Mouse (Mus musculus): ENCODE data around the gene Pirb. TPM values are rescaled to one million over a fixed set of nuclear protein-coding genes. Genes with fewer than 3 reads are reported as not detected.

Gene Pirb
- polyA plus RNA-seq, 1 experiment, result 20.0 TPM

DNA sequence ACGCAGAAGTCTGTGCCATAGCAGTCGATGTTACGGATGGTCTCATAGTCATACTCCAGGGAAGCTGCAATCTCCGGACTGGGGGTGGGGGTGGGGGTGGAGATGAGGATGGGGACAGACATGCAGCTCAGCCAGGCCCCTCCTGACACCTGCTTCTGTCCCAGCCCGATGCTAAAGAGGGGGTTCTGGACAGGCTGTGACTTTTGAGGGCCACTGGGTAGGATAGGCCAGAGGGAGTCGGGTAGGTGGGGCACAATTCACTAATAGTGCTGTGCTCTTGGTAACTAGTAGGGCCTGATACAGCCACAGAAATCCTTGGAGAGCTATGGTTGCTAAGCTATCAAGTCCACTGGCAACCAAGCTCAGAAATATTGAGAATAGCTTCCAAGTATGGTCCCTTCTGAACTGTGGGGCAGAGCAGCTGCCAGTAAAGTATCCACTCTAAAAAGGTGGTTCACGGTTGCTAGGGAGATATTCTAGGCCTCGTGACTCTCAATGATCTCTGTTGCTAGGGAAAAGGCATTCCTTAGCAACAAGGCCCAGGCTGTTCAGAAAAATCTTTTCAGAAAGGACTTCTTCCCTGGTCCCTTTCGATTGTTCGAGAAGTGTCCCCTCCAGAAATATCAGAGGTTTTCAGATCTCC, 36.2 kb downstream of the Pirb start:
- H3K36me3 ChIP-seq (ENCODE audit: control insufficient read depth, insufficient read depth, low read length), result no peaks in the 10 kb centered on the region
- WGBS, result 95% methylated on average over 10 of the region's 10 CpGs
- no peak for TF ChIP-seq POLR2A (IDR thresholded peaks at IDR 0.05; ENCODE audit: control insufficient read depth, extremely low read depth, insufficient read depth, low read length, poor library complexity)
- TF ChIP-seq CTCF (IDR thresholded peaks at IDR 0.05; ENCODE audit: borderline replicate concordance, control insufficient read depth, extremely low read depth, insufficient read depth, low read length, poor library complexity), result no peak
- H3K27ac ChIP-seq (ENCODE audit: control insufficient read depth, insufficient read depth, low read length), result no peak overlapping the region
- H3K4me1 ChIP-seq (replicated peaks; ENCODE audit: control insufficient read depth, insufficient read depth, low read length), result no peaks in the 10 kb centered on the region
- no peak for DNase-seq
- no peak overlapping the region for H3K4me3 ChIP-seq (ENCODE audit: control insufficient read depth, insufficient read depth, low read length)
- H3K27me3 ChIP-seq (ENCODE audit: control insufficient read depth, insufficient read depth, low read length), result no peaks in the 10 kb centered on the region

DNA sequence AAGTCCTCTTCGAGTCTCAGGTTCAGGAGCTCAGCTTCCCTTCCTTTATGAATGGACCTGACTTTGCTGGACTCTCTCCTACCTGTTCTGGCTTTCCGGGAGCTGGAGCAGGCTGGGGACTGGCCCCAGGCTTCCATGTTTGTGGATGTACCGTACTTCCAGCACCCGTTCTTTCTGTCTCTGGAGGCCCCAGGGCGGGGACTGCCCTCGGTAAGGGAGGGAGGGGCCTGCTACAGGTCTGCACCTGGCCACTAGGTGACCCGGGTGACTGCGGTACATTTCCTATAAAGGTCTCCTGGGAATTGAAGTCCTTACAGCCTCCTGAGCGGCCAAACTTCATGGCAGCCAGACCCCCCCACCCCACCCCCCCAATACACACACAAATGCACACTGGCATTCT, 42.8 kb downstream of the Pirb start, which contains the start of gene Tmc4:
Tmc4 (minus strand) TSS at position 212 of the 400 bp plus-strand sequence.
- no peak within 1 kb of the TSS for H3K27ac ChIP-seq (ENCODE audit: control insufficient read depth, insufficient read depth, low read length)
- DNase-seq, result no peak
- no peak within 1 kb of the TSS for H3K4me3 ChIP-seq (ENCODE audit: control insufficient read depth, insufficient read depth, low read length)
- TF ChIP-seq CTCF (IDR thresholded peaks at IDR 0.05; ENCODE audit: borderline replicate concordance, control insufficient read depth, extremely low read depth, insufficient read depth, low read length, poor library complexity) (no peak), POLR2A (IDR thresholded peaks at IDR 0.05; ENCODE audit: control insufficient read depth, extremely low read depth, insufficient read depth, low read length, poor library complexity) (no peak)
- no peaks in the 10 kb centered on the region for H3K27me3 ChIP-seq (ENCODE audit: control insufficient read depth, insufficient read depth, low read length)
- H3K36me3 ChIP-seq (ENCODE audit: control insufficient read depth, insufficient read depth, low read length), result no peaks in the 10 kb centered on the region
- 92% methylated on average over 9 of the region's 9 CpGs for WGBS
- peaks cover 4% of the 10 kb centered on the region; the same call in 1 of the 2 replicates for H3K4me1 ChIP-seq (replicated peaks; ENCODE audit: control insufficient read depth, insufficient read depth, low read length)

DNA sequence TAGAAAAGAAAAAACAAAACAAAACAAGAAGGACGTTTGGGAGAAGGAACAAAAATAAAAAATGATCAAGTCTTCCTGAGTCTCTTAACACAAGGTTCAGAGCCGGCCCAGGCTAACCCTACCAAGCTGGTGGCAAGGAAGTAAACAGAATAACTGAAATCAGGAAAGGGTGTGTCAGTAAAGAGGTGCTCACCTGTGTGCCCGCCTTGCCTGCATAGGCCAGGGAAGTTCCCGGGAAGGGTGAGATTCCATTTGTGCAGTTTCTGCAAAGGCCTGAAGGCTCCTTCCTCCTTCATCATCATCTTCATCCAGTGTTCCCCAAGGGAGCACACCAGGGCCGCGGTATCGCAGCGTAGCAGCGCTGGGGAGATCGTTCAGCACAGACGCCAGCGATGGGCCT, 43.8 kb downstream of the Pirb start:
- H3K4me3 ChIP-seq (ENCODE audit: control insufficient read depth, insufficient read depth, low read length), result no peak overlapping the region
- no peak for DNase-seq
- no peak overlapping the region for H3K27ac ChIP-seq (ENCODE audit: control insufficient read depth, insufficient read depth, low read length)
- no peak for TF ChIP-seq POLR2A (IDR thresholded peaks at IDR 0.05; ENCODE audit: control insufficient read depth, extremely low read depth, insufficient read depth, low read length, poor library complexity)
- no peaks in the 10 kb centered on the region for H3K27me3 ChIP-seq (ENCODE audit: control insufficient read depth, insufficient read depth, low read length)
- peaks cover 4% of the 10 kb centered on the region; the same call in 1 of the 2 replicates for H3K4me1 ChIP-seq (replicated peaks; ENCODE audit: control insufficient read depth, insufficient read depth, low read length)
- 93% methylated on average over 12 of the region's 12 CpGs for WGBS
- no peaks in the 10 kb centered on the region for H3K36me3 ChIP-seq (ENCODE audit: control insufficient read depth, insufficient read depth, low read length)

DNA sequence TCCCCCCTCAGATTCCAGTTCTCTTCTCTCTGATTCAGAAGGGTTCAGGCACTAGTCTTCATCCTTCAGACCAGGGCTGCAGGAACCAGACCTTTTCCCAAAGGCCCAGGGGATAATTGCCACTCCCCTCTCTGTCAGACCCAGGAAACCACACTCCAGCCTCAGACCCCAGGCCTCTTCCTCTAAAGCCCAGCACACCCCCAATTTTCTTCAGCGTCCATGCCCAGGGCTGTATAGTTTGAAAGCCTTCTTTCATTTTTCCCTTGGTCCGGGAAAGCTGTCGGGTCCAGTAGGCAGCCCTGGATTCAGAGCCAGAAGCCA, 45.0 kb downstream of the Pirb start:
- Histone ChIP-seq H3K4me3 (ENCODE audit: control insufficient read depth, insufficient read depth, low read length) (no peak overlapping the region), H3K36me3 (ENCODE audit: control insufficient read depth, insufficient read depth, low read length) (no peaks in the 10 kb centered on the region), H3K4me1 (replicated peaks; ENCODE audit: control insufficient read depth, insufficient read depth, low read length) (peaks cover 4% of the 10 kb centered on the region; the same call in 1 of the 2 replicates), H3K27ac (ENCODE audit: control insufficient read depth, insufficient read depth, low read length) (no peak overlapping the region), H3K27me3 (ENCODE audit: control insufficient read depth, insufficient read depth, low read length) (no peaks in the 10 kb centered on the region)
- TF ChIP-seq POLR2A (IDR thresholded peaks at IDR 0.05; ENCODE audit: control insufficient read depth, extremely low read depth, insufficient read depth, low read length, poor library complexity) (no peak), CTCF (IDR thresholded peaks at IDR 0.05; ENCODE audit: borderline replicate concordance, control insufficient read depth, extremely low read depth, insufficient read depth, low read length, poor library complexity) (no peak)
- DNase-seq, result no peak
- whole genome bisulfite sequencing, result 69% methylated on average over 3 of the region's 3 CpGs

DNA sequence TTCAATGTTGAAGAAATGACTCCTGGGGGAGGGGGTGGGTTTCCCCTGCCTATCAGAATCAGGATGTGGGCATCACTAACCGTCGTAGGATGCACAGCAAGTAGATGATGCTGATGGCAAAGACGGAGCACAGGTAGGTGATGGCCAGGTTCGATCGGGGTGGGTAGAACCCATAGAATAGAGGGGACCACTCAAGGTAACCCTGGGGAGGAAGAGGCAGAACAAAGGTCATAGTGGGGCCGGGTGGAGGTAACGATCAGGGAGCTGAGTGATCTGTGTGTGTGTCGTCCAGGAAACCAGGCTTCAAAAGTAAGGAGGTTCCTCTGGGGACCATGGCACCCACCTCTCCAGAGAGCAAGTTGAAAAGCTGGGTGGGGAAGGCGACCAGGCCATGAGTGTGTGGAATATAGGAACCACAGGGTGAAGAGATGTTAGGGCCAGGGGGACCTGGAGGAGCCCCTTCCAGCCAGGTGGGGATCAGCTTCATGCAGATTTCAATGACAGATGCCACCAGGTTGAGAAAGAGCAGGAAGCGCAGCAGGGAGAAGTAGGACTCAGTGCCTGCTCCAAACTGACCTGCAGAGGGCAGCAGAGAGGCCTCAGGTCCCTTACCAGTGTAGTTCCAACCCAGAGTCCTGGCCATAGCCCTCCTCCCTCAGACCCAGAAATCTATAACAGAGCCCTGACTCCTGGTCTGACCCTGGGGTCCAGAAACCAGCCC, 45.5 kb downstream of the Pirb start:
- Histone ChIP-seq H3K4me3 (ENCODE audit: control insufficient read depth, insufficient read depth, low read length) (no peak overlapping the region), H3K27me3 (ENCODE audit: control insufficient read depth, insufficient read depth, low read length) (no peaks in the 10 kb centered on the region), H3K36me3 (ENCODE audit: control insufficient read depth, insufficient read depth, low read length) (no peaks in the 10 kb centered on the region), H3K27ac (ENCODE audit: control insufficient read depth, insufficient read depth, low read length) (no peak overlapping the region), H3K4me1 (replicated peaks; ENCODE audit: control insufficient read depth, insufficient read depth, low read length) (peaks cover 4% of the 10 kb centered on the region; the same call in 1 of the 2 replicates)
- WGBS, result 71% methylated on average over 10 of the region's 10 CpGs
- DNase-seq, result peak; percentile 81
- TF ChIP-seq CTCF (IDR thresholded peaks at IDR 0.05; ENCODE audit: borderline replicate concordance, control insufficient read depth, extremely low read depth, insufficient read depth, low read length, poor library complexity) (peak; percentile 71; the same call in 1 of the 2 replicates), POLR2A (IDR thresholded peaks at IDR 0.05; ENCODE audit: control insufficient read depth, extremely low read depth, insufficient read depth, low read length, poor library complexity) (no peak)

DNA sequence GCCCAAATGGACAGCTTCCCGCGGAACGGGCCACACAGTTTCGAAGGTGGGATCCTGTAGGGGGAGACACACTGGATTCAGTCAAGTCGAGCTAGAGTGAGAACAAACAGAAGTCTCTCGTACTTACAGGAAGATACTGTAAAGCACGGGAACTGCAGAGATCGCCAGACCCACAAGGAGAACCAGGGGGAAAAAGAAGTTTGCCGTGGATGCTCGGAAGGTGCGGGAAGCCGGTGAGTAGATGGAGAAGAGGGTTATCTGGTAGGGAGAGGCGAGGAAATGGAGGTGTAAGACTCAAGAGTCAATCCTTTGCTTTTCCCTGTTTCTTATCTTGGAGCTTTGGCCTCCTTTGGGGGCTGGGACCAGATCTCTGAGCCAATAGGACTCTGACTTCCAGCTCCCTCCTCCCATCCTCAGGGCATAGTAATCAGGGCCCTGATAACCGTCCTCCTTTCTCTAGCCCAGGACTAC, 53.2 kb downstream of the Pirb start:
- Histone ChIP-seq H3K4me1 (replicated peaks; ENCODE audit: control insufficient read depth, insufficient read depth, low read length) (peaks cover 21% of the 10 kb centered on the region), H3K27me3 (ENCODE audit: control insufficient read depth, insufficient read depth, low read length) (no peaks in the 10 kb centered on the region), H3K36me3 (ENCODE audit: control insufficient read depth, insufficient read depth, low read length) (peaks cover 9% of the 10 kb centered on the region), H3K27ac (ENCODE audit: control insufficient read depth, insufficient read depth, low read length) (peak overlapping the region; percentile 33; the same call in 1 of the 2 replicates), H3K4me3 (ENCODE audit: control insufficient read depth, insufficient read depth, low read length) (no peak overlapping the region)
- no peak for DNase-seq
- 59% methylated on average over 14 of the region's 14 CpGs for WGBS
- TF ChIP-seq POLR2A (IDR thresholded peaks at IDR 0.05; ENCODE audit: control insufficient read depth, extremely low read depth, insufficient read depth, low read length, poor library complexity), result no peak
- no peak for TF ChIP-seq CTCF (IDR thresholded peaks at IDR 0.05; ENCODE audit: borderline replicate concordance, control insufficient read depth, extremely low read depth, insufficient read depth, low read length, poor library complexity)

All from thymus, adult 2 months (tissue).